Mouse (Mus musculus) liver, adult 10 weeks (tissue): ENCODE measurements around the gene Bdkrb1. TPM values are rescaled to one million over a fixed set of nuclear protein-coding genes. Genes with fewer than 3 reads are reported as not detected.

Source experiments
- polyA plus RNA-seq: library from polyadenylated mRNA; stranded (reverse); fragments of 350-450 nt; fragmentation: Illumina TruSeq; extraction: RNeasy Lipid Tissue Mini Kit (QIAGEN cat#74804); gene quantifications from one replicate; pipeline ENCODE4 v1.2.3, GENCODE M21; 2014; ENCODE audit warnings: low read depth, low replicate concordance

Gene Bdkrb1
- polyA plus RNA-seq: not detected

DNA sequence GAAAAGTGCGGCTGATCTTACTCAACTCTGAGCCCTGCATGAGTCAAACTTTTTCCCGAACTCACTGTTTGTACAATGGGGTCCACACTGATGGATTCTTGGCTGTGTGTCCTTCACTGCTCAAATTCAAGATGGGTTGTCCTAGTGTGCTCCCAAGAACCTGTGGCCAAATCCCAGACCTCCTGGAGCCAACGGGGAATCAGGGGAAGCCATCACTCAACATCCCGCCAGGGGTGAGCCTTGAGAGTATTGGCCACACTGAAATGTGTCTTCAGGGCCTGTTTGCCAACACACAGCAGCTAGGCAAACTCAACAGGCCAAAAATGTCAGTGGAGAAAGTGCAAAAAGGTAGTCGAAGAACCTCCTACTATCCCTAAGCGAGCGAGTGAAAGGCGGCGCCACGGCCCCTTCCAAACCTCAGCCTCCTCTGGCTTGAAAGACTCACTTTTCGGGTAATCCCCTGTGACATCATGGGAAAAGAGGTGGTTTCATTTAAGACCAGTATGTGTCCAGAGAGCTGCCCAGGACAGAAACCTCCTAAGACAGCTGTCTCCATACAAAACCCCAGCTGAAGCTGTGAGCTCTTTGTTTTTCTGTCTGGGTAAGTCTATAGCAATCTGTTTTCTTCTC is at the start of gene Bdkrb1:
TSS of gene Bdkrb1 (plus strand) at position 505 of the 630 bp plus-strand sequence.

DNA sequence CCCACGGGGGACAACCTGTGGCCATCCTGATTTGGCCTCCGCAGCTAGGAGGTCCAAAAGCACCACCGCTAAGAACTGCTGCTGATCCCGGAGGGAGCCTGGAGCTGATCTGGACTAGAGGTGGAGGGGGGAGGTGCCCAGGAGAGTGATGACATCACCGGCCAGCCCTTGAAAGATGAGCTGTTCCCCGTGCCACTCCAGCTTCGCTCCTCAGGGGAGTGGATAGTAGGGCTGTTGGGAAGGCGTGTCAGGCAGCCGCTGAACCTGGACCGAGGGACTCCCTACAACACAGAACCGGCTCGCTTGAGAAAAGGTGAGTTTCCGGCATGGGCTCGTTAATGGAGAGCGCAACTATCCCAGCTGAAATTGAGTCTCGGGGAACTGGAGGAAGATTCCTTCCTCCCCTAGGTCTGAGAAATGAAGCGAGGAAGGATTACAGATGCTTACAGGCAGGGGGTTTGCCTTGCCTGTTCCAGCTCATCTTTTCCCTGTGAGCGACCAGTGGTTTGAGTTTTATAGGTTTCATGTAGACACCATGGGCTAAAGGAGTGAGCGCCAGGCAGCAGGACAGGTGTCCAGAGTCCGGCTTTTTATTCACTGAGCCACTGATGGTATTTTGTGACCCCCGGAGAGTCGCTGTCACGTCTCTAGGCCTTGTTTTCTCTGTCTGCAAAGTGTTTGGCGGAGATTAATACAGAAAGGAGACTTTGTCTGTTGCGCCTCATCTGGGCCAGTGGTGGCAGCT is 39.8 kb upstream of the Bdkrb1 start, which contains the start of gene Bdkrb2:
TSS of gene Bdkrb2 (plus strand) at position 291 of the 745 bp plus-strand sequence.

Other genes starting within 250 kb of the Bdkrb1 start
- 0.34 TPM for gene D430019H16Rik, start 149.2 kb upstream of the Bdkrb1 start, polyA plus RNA-seq
- gene Bdkrb2, start 39.9 kb upstream of the Bdkrb1 start, polyA plus RNA-seq: not detected
- 7.4 TPM for gene Gskip, start 81.7 kb downstream of the Bdkrb1 start, polyA plus RNA-seq
- 9.1 TPM for gene Atg2b, start 82.1 kb downstream of the Bdkrb1 start, polyA plus RNA-seq
- gene Ak7, start 102.9 kb downstream of the Bdkrb1 start, polyA plus RNA-seq: not detected
- gene Papola, start 181.6 kb downstream of the Bdkrb1 start, polyA plus RNA-seq: 198 TPM